Mouse (Mus musculus) heart, adult 8-10 months (tissue): ENCODE measurements around the gene 0610009B22Rik. TPM values are rescaled to one million over a fixed set of nuclear protein-coding genes. Genes with fewer than 3 reads are reported as not detected.
A peak's percentile ranks its signal among the peaks of the same experiment; 100 is the strongest.
"Not testable (repeated sequence)": the region's sequence is repeated elsewhere in the genome, so short reads cannot be mapped to it uniquely, and the experiment has no call there.

ENCODE experiments used
- DNase-seq: peaks from one replicate; pipeline ENCODE4 v3.0.0; 2022; ENCODE audit warnings: low spot score
- total RNA-seq, 4 experiments: library from RNA; stranded (reverse); gene quantifications; 2 replicates each; pipeline ENCODE4 v1.2.4; 2022

0610009B22Rik gene
- total RNA-seq, result 10 to 100 TPM; 35.6 to 44.6 (median 40.8) TPM

GRCm38 (mm10) chr11:51688330-51689328 is at the start of gene 0610009B22Rik:
0610009B22Rik (minus strand) TSS chr11:51688874.
- peak; percentile 99 for DNase-seq

- DNase-seq, result not testable (repeated sequence)
Observed at GRCm38 (mm10) chr11:51734218-51734617, 45.5 kb upstream of the 0610009B22Rik start.

- DNase-seq, result no peak
Observed at GRCm38 (mm10) chr11:51732883-51733282, 44.2 kb upstream of the 0610009B22Rik start.

GRCm38 (mm10) chr11:51721066-51721465 is 32.4 kb upstream of the 0610009B22Rik start:
- DNase-seq, result no peak

- no peak for DNase-seq
Observed at GRCm38 (mm10) chr11:51707080-51707479, 18.4 kb upstream of the 0610009B22Rik start.

- DNase-seq, result no peak
Observed at GRCm38 (mm10) chr11:51706451-51706850, 17.8 kb upstream of the 0610009B22Rik start.

- no peak for DNase-seq
Observed at GRCm38 (mm10) chr11:51703379-51703998, 14.8 kb upstream of the 0610009B22Rik start.

GRCm38 (mm10) chr11:51702831-51703230 is 14.2 kb upstream of the 0610009B22Rik start:
- DNase-seq, result no peak

GRCm38 (mm10) chr11:51694984-51695383 is 6.3 kb upstream of the 0610009B22Rik start:
- no peak for DNase-seq

- not testable (repeated sequence) for DNase-seq
Observed at GRCm38 (mm10) chr11:51690597-51690996, 1.9 kb upstream of the 0610009B22Rik start.

- no peak for DNase-seq
Observed at GRCm38 (mm10) chr11:51689343-51689742, 669 bp upstream of the 0610009B22Rik start.

GRCm38 (mm10) chr11:51681976-51682374 is 6.7 kb downstream of the 0610009B22Rik start:
- DNase-seq, result no peak

GRCm38 (mm10) chr11:51681324-51681975 is 7.2 kb downstream of the 0610009B22Rik start:
- peak; percentile 89 for DNase-seq

GRCm38 (mm10) chr11:51679466-51679865 is 9.2 kb downstream of the 0610009B22Rik start:
- no peak for DNase-seq

- DNase-seq, result no peak
Observed at GRCm38 (mm10) chr11:51677737-51678418, 10.8 kb downstream of the 0610009B22Rik start.

- no peak for DNase-seq
Observed at GRCm38 (mm10) chr11:51675386-51675785, 13.3 kb downstream of the 0610009B22Rik start.

- no peak for DNase-seq
Observed at GRCm38 (mm10) chr11:51673291-51673690, 15.4 kb downstream of the 0610009B22Rik start.

GRCm38 (mm10) chr11:51671376-51671775 is 17.3 kb downstream of the 0610009B22Rik start:
- no peak for DNase-seq

- DNase-seq, result no peak
Observed at GRCm38 (mm10) chr11:51670846-51671245, 17.8 kb downstream of the 0610009B22Rik start.

- DNase-seq, result not testable (repeated sequence)
Observed at GRCm38 (mm10) chr11:51664747-51665146, 23.9 kb downstream of the 0610009B22Rik start.

- DNase-seq, result no peak
Observed at GRCm38 (mm10) chr11:51662632-51663031, 26.0 kb downstream of the 0610009B22Rik start.
